Mouse (Mus musculus) spleen, adult 2 months (tissue): Measurements from ENCODE around the gene Chst11. TPM values are rescaled to one million over a fixed set of nuclear protein-coding genes. Genes with fewer than 3 reads are reported as not detected.

Source experiments
- DNase-seq, 2 experiments: peaks; one replicate each; pipeline versions ENCODE4 v3.0.0 to v3.0.0-alpha.2; 2012 to 2021; ENCODE audit warnings: low spot score in 2 of 2, low read depth in 1 of 2
- H3K27ac ChIP-seq: fragments of 200-500 bp; 2 replicates; pipeline ENCODE4 v1.5.1; 2012; ENCODE audit warnings: low read length, inconsistent platforms; ENCODE audit not compliant: insufficient read depth
- H3K27me3 ChIP-seq: fragments of 200-500 bp; 2 replicates; pipeline ENCODE4 v1.6.1; 2012; ENCODE audit warnings: mild to moderate bottlenecking, moderate library complexity, low read length, inconsistent platforms; ENCODE audit not compliant: control insufficient read depth, insufficient read depth
- H3K36me3 ChIP-seq: fragments of 200-500 bp; 2 replicates; pipeline ENCODE4 v1.6.1; 2012; ENCODE audit warnings: mild to moderate bottlenecking, low read length, inconsistent platforms; ENCODE audit not compliant: control insufficient read depth, insufficient read depth
- H3K4me1 ChIP-seq: fragments of 200-500 bp; 2 replicates; pipeline ENCODE4 v1.6.1; 2011; ENCODE audit warnings: inconsistent platforms; ENCODE audit not compliant: control insufficient read depth, insufficient read depth, insufficient read length
- H3K4me3 ChIP-seq: fragments of 200-500 bp; 2 replicates; pipeline ENCODE4 v1.5.1; 2011; ENCODE audit warnings: mild to moderate bottlenecking, inconsistent platforms; ENCODE audit not compliant: insufficient read depth, insufficient read length; ENCODE audit errors: extremely low read depth
- CTCF ChIP-seq: fragments of 200-500 bp; IDR thresholded peaks from 2 replicates; pipeline ENCODE4 v1.5.1; 2011; ENCODE audit warnings: mild to moderate bottlenecking, inconsistent platforms; ENCODE audit not compliant: insufficient read depth, insufficient read length, insufficient replicate concordance; ENCODE audit errors: extremely low read depth
- POLR2A ChIP-seq: fragments of 200-500 bp; IDR thresholded peaks from 2 replicates; pipeline ENCODE4 v1.6.1; 2011; ENCODE audit warnings: low read depth, low read length, inconsistent platforms
- WGBS: fragments of 180-500 bp; shearing (Covaris S2); methylation state at CpG from one replicate; pipeline ENCODE4 v1.1.7; 2018; 5-methylcytosine and 5-hydroxymethylcytosine counted together
- polyA plus RNA-seq: library from polyadenylated mRNA; depleted of rRNA; stranded (reverse); fragments of >200 nt; gene quantifications from 2 replicates; pipeline ENCODE4 v1.2.3, GENCODE M21; 2012

The Chst11 gene
- polyA plus RNA-seq, 1 experiment, result 9.2 TPM

DNA sequence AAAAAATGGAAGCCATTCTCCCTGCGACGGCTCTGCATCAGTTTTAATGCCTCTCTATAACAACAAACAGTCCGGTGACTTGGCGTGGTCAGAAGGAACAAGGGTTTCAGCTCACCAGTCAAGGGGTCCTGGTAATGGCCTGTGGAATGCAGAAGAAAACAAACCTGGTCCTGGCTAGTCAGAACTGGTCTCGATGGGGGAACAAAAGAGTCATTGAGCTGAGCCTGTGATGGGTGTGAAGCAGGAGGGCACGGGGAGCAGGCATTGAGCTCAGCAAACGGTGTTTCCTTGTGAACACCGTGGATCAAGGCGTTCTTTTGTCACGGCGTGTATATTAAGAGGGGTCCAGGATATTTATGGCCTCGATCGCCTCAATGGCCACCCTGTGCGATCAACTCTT lies 160.5 kb downstream of the Chst11 start:
- H3K4me3 ChIP-seq, result no peak overlapping the region
- H3K36me3 ChIP-seq, result no peaks in the 10 kb centered on the region
- no peak overlapping the region for H3K27ac ChIP-seq
- no peaks in the 10 kb centered on the region for H3K27me3 ChIP-seq
- TF ChIP-seq POLR2A (no peak), CTCF (no peak)
- no peak for DNase-seq
- 94% methylated on average over 14 of the region's 14 CpGs for WGBS
- H3K4me1 ChIP-seq, result peaks cover 3% of the 10 kb centered on the region; the same call in 1 of the 2 replicates

DNA sequence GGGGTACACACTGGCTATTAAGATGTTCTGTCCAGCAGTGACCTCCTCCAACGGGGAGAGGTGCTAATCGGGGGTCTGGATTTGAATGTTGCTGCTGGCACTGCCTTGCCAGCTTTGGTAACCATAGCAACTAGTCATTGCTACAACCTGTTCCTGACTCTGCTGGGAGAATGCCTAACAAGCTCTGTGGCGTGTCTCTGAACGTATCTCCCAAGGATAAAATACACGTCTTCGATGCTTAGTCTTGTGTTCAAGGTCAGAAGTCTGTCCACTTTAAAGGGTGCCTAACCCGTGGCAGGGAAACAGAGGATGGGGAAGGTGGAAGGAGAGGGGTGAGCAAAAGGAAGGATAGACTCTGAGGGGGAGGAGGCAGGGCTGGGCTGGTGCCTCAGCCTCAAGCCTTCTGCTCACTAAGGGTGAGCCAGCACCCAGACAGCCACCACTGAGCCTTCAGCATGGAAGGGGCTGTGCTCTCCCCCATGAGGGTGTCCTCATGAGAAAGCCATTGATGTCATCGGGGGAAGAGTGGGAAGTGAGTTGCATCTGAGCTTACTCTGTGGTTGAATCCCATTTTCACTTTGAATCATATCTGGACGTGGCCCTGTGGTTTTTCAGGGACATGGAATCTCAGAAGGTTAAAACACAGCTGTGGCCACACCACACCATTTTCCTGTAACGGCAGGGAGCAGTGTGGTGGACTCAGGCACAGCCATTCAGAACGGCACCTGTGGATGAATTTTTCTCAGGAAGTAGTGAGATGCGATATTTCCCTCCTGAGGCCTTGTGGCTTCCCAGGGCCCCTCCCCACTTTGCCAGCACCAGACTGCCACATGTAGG lies 164.3 kb downstream of the Chst11 start:
- DNase-seq, result no peak
- H3K27me3 ChIP-seq, result no peaks in the 10 kb centered on the region
- no peak overlapping the region for H3K4me3 ChIP-seq
- no peaks in the 10 kb centered on the region for H3K36me3 ChIP-seq
- H3K27ac ChIP-seq, result no peak overlapping the region
- WGBS, result 44% methylated on average over 12 of the region's 12 CpGs
- TF ChIP-seq POLR2A, result no peak
- no peak for TF ChIP-seq CTCF
- peaks cover 2% of the 10 kb centered on the region; the same call in 1 of the 2 replicates for H3K4me1 ChIP-seq

DNA sequence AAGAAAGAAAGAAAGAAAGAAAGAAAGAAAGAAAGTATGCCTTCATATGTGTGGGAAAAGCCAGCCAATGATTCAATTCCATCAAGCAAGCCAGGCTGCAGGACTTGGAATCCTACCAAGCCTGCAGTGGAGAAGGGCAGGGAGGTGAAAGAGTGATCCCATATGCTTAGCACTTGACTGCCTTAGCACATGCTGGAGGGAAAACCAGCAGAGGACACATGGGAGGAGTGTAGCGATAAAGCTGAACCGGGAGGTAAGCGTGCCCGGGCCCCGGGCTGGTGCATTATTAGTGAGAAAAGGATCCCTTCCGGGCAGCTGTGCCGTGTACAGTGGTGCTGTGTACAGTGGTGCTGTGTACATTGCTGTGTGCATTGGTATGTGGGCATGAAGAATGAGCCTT lies 165.3 kb downstream of the Chst11 start:
- Histone ChIP-seq H3K36me3 (no peaks in the 10 kb centered on the region), H3K4me3 (no peak overlapping the region), H3K27ac (no peak overlapping the region), H3K27me3 (no peaks in the 10 kb centered on the region), H3K4me1 (peaks cover 2% of the 10 kb centered on the region; the same call in 1 of the 2 replicates)
- no peak for TF ChIP-seq CTCF
- TF ChIP-seq POLR2A, result no peak
- 95% methylated on average over 7 of the region's 7 CpGs for WGBS
- DNase-seq, result no peak

DNA sequence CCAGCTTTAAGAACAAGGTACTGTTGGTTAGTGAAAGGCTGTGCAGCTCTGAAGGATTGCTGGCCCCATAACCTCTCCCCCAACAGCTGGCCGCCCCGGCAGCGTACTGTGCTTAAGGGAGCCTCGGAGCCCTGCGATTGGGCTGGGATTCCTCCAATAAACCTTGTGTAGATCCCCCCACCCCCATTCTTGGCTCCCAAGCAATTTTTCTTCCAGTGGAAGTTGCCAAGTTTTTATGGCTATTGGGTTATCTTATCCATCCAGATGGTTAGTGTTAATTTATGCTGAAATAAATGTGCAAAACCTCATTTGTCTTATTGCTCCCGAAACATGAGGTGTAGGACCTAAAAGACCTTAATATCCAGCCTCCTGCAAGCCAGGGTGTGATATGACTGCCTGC lies 166.1 kb downstream of the Chst11 start:
- no peaks in the 10 kb centered on the region for H3K27me3 ChIP-seq
- H3K4me1 ChIP-seq, result peaks cover 2% of the 10 kb centered on the region; the same call in 1 of the 2 replicates
- no peaks in the 10 kb centered on the region for H3K36me3 ChIP-seq
- H3K4me3 ChIP-seq, result no peak overlapping the region
- WGBS, result 89% methylated on average over 6 of the region's 6 CpGs
- no peak overlapping the region for H3K27ac ChIP-seq
- TF ChIP-seq CTCF (no peak), POLR2A (no peak)
- DNase-seq, result no peak

DNA sequence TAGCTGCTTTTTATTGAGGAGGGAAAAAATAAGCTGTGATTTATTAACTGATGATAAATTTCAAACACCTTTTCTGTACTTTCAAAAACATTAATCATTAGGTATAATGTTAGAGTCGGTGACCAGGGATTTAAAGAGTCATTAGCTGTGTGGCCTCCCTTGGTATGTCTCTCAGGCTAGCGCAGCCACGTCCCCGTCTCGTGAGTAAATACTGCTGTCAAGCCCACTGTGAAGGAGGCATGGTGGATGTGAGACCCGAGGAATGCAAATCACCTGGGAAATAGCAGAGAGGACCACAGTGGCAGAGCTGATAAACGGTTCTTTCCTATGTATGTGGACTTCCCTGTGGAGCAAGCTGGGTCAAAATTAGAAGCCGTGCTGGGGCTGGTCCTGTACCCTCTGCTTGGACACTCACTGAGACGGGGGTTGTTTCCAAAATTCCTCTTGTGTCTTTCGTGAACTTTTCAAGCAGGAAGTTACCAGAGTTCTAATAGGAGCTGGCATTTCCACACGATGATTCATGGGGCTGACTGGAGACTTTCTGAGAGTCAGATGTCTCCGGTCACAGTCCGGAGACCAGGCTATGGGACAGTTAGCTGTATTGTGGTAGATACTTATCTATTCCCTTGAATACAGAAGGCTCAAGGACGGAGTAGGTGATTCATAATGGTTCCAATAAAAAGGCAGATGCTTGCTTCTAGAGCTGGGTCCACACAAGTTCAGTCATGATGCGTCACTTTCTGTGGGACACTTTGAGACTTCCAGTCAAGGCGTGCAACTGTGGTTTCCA lies 166.8 kb downstream of the Chst11 start:
- Histone ChIP-seq H3K27ac (no peak overlapping the region), H3K4me3 (no peak overlapping the region), H3K27me3 (no peaks in the 10 kb centered on the region), H3K4me1 (peaks cover 2% of the 10 kb centered on the region; the same call in 1 of the 2 replicates), H3K36me3 (no peaks in the 10 kb centered on the region)
- TF ChIP-seq POLR2A (no peak), CTCF (no peak)
- WGBS, result 76% methylated on average over 16 of the region's 16 CpGs
- no peak for DNase-seq

DNA sequence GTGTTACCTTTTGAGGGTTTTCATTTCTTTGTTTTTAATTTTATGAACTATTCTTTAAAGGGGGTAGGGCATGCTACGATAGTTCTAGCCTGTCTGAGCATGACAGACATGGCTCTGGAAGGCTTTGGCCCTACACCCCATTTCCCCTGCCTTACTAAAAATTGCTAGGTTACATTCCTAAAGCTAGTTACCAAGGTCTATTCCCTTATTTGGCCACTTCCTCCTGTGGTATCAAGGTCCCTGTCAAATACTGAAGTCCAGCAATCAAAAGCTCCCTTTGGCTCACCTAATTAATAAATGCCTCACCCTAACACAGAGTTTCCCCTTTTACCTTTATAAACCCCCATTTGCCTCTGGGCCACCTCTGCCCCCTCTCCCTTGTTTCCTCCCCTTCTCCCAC lies 167.4 kb downstream of the Chst11 start:
- WGBS, result 84% methylated on average over 1 of the region's 1 CpGs
- Histone ChIP-seq H3K27me3 (no peaks in the 10 kb centered on the region), H3K4me1 (peaks cover 2% of the 10 kb centered on the region; the same call in 1 of the 2 replicates), H3K4me3 (no peak overlapping the region), H3K27ac (no peak overlapping the region), H3K36me3 (no peaks in the 10 kb centered on the region)
- DNase-seq, result no peak
- TF ChIP-seq POLR2A, result no peak

DNA sequence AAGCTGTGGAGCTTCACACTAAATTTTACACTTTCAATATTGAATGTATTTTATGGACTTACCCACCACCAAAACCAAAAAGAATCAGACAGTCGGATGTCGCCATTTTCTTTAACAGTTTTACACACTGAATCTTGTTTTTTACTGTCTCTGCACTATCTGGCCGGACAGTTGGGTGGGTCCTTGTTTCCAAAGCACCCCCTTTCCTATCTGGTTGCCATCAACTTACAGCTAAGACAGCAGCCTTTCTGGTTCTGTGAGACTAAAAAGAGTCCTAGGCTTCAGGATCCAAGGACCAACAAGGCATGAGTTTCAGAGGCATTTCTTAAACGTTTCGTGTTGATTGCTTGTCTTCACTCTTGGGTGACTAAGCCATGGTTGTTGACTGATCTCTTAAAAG lies 168.1 kb downstream of the Chst11 start:
- Histone ChIP-seq H3K27ac (no peak overlapping the region), H3K36me3 (no peaks in the 10 kb centered on the region), H3K27me3 (no peaks in the 10 kb centered on the region), H3K4me3 (no peak overlapping the region), H3K4me1 (peaks cover 2% of the 10 kb centered on the region; the same call in 1 of the 2 replicates)
- DNase-seq, result no peak
- TF ChIP-seq POLR2A (no peak), CTCF (no peak)
- 75% methylated on average over 5 of the region's 5 CpGs for WGBS
